Mouse (Mus musculus) ES-E14 (cell line): Measurements from ENCODE around the gene Dync1i2. TPM values are rescaled to one million over a fixed set of nuclear protein-coding genes. Genes with fewer than 3 reads are reported as not detected.

ENCODE experiments used
- DNase-seq: peaks from one replicate; pipeline ENCODE4 v3.0.0-alpha.2; 2013; ENCODE audit warnings: low read depth, low spot score
- H3K27ac ChIP-seq: 2 replicates; pipeline ENCODE4 v1.5.1; 2012; ENCODE audit warnings: low read depth, mild to moderate bottlenecking, low read length, moderate library complexity, mixed read lengths; ENCODE audit not compliant: poor library complexity, insufficient read depth, severe bottlenecking
- H3K36me3 ChIP-seq: 2 replicates; pipeline ENCODE4 v1.6.1; 2012; ENCODE audit warnings: mild to moderate bottlenecking, low read length, moderate library complexity, mixed read lengths; ENCODE audit not compliant: control insufficient read depth, poor library complexity, insufficient read depth, severe bottlenecking
- H3K4me1 ChIP-seq, 2 experiments: fragments of 150-350 bp in 1 of 2; sonication (generic) in 1 of 2; 2 replicates each; pipeline ENCODE4 v1.6.1; 2012; ENCODE audit warnings: low read length in 2 of 2, mild to moderate bottlenecking in 1 of 2, mixed read lengths in 1 of 2; ENCODE audit not compliant: control insufficient read depth in 2 of 2, insufficient read depth in 2 of 2, poor library complexity in 1 of 2
- H3K4me3 ChIP-seq, 2 experiments: fragments of 150-350 bp in 1 of 2; sonication (generic) in 1 of 2; 2 replicates each; pipeline ENCODE4 v1.5.1; 2012; ENCODE audit warnings: low read length in 2 of 2, low read depth in 1 of 2, mild to moderate bottlenecking in 1 of 2, mixed read lengths in 1 of 2; ENCODE audit not compliant: insufficient read depth in 1 of 2, poor library complexity in 1 of 2, severe bottlenecking in 1 of 2
- H3K9ac ChIP-seq: 2 replicates; pipeline ENCODE4 v1.6.1; 2012; ENCODE audit warnings: low read depth, mild to moderate bottlenecking, low read length, mixed read lengths; ENCODE audit not compliant: poor library complexity, insufficient read depth, severe bottlenecking
- H3K9me3 ChIP-seq: fragments of 150-350 bp; sonication (generic); 2 replicates; pipeline ENCODE4 v1.6.1; 2012; ENCODE audit warnings: low read depth, mild to moderate bottlenecking, low read length; ENCODE audit not compliant: control insufficient read depth, insufficient read depth
- CHD2 ChIP-seq: IDR thresholded peaks from 2 replicates; pipeline ENCODE4 v1.6.1; 2014; ENCODE audit warnings: mild to moderate bottlenecking, low read depth, low read length, inconsistent platforms
- HCFC1 ChIP-seq: IDR thresholded peaks from 2 replicates; pipeline ENCODE4 v1.6.1; 2012; ENCODE audit warnings: low read length, inconsistent platforms, borderline replicate concordance; ENCODE audit not compliant: insufficient read depth
- MAFK ChIP-seq: IDR thresholded peaks from 2 replicates; pipeline ENCODE4 v1.6.1; 2014; ENCODE audit warnings: mild to moderate bottlenecking, low read depth, low read length, inconsistent platforms; ENCODE audit not compliant: insufficient read depth
- ZC3H11A ChIP-seq: IDR thresholded peaks from 2 replicates; pipeline ENCODE4 v1.6.1; 2012; ENCODE audit warnings: low read depth, mild to moderate bottlenecking, inconsistent platforms, low read length, borderline replicate concordance
- ZNF384 ChIP-seq: IDR thresholded peaks from 2 replicates; pipeline ENCODE4 v1.6.1; 2012; ENCODE audit warnings: low read depth, low read length, inconsistent platforms
- in situ Hi-C, 2 experiments: fragments of 600-800 bp; cut with MboI; formaldehyde crosslinking; loops; one replicate each; pipeline ENCODE4 v1.15.1; 2025; ENCODE audit warnings: low sequenced_read_pairs in 2 of 2, inconsistent platforms in 1 of 2; ENCODE audit not compliant: unreplicated experiment in 2 of 2
- total RNA-seq: library from RNA; depleted of rRNA; stranded (reverse); fragments of 300-350 nt; gene quantifications from 2 replicates; pipeline ENCODE4 v1.2.3, GENCODE M21; 2012

Dync1i2 gene
- total RNA-seq, 1 experiment: 38.6 TPM

GRCm38 (mm10) chr2:71212360-71212726 is 837 bp downstream of the Dync1i2 start:
- no peak overlapping the region for H3K27ac ChIP-seq
- peak overlapping the region; percentile 79 to 82 for H3K4me3 ChIP-seq
- in situ Hi-C loops: no loop called here
- H3K9ac ChIP-seq: peak overlapping the region; percentile 86
- no peak for TF ChIP-seq ZC3H11A
- no peak for TF ChIP-seq ZNF384
- TF ChIP-seq HCFC1: no peak
- TF ChIP-seq CHD2: no peak
- no peak for TF ChIP-seq MAFK
- no peaks in the 10 kb centered on the region for H3K9me3 ChIP-seq
- no peaks in the 10 kb centered on the region; the same call in 1 of the 2 replicates for H3K36me3 ChIP-seq
- 0 out of 4 replicates have a peak, but pooled peaks cover 0 to 2% of the 10 kb centered on the region in 2 experiments for H3K4me1 ChIP-seq
- DNase-seq: no peak

- Histone ChIP-seq H3K36me3 (peaks cover 7% of the 10 kb centered on the region), H3K9me3 (no peaks in the 10 kb centered on the region), H3K4me1 (peaks cover 0 to 5% of the 10 kb centered on the region in 2 experiments; a peak in 1 of 4 replicates), H3K4me3 (no peak overlapping the region), H3K27ac (no peak overlapping the region), H3K9ac (no peak overlapping the region)
- in situ Hi-C loops: no loop called here
- DNase-seq: no peak
- TF ChIP-seq CHD2: no peak
- TF ChIP-seq MAFK: no peak
- TF ChIP-seq HCFC1: no peak
- no peak for TF ChIP-seq ZC3H11A
- TF ChIP-seq ZNF384: no peak
These were observed 9.5 kb downstream of the Dync1i2 start for GRCm38 (mm10) chr2:71221020-71221419.

GRCm38 (mm10) chr2:71227398-71227797 is 15.9 kb downstream of the Dync1i2 start:
- H3K9me3 ChIP-seq: no peaks in the 10 kb centered on the region
- no peak for DNase-seq
- H3K4me3 ChIP-seq: no peak overlapping the region
- in situ Hi-C loops: no loop called here
- H3K27ac ChIP-seq: no peak overlapping the region
- H3K4me1 ChIP-seq: peaks cover 0 to 2% of the 10 kb centered on the region in 2 experiments; a peak in 1 of 4 replicates
- no peak overlapping the region for H3K9ac ChIP-seq
- no peak for TF ChIP-seq ZNF384
- TF ChIP-seq ZC3H11A: no peak
- no peak for TF ChIP-seq HCFC1
- TF ChIP-seq MAFK: no peak
- TF ChIP-seq CHD2: no peak
- peaks cover 4% of the 10 kb centered on the region; the same call in 1 of the 2 replicates for H3K36me3 ChIP-seq

GRCm38 (mm10) chr2:71229603-71230002 is 18.1 kb downstream of the Dync1i2 start:
- H3K4me3 ChIP-seq: no peak overlapping the region
- no peak overlapping the region for H3K9ac ChIP-seq
- peaks cover 3% of the 10 kb centered on the region; the same call in 1 of the 2 replicates for H3K36me3 ChIP-seq
- in situ Hi-C loops: no loop called here
- TF ChIP-seq MAFK (no peak), HCFC1 (no peak), ZC3H11A (no peak), ZNF384 (no peak), CHD2 (no peak)
- no peak for DNase-seq
- H3K27ac ChIP-seq: no peak overlapping the region
- H3K4me1 ChIP-seq: no peaks in the 10 kb centered on the region
- H3K9me3 ChIP-seq: no peaks in the 10 kb centered on the region
